Mouse (Mus musculus): ENCODE data around the gene BC025920.

Gene BC025920

GRCm38 (mm10) chr10:81642648-81643448 is 36.8 kb downstream of the BC025920 start:
- DNase-seq (ENCODE audit: low spot score), result peak; percentile 27

- DNase-seq (ENCODE audit: low spot score), result peak; percentile 96
These were observed 37.5 kb downstream of the BC025920 start for GRCm38 (mm10) chr10:81643449-81644055.

- DNase-seq (ENCODE audit: low spot score), result no peak
These were observed 38.1 kb downstream of the BC025920 start for GRCm38 (mm10) chr10:81644162-81644561.

GRCm38 (mm10) chr10:81644716-81645115 is 38.6 kb downstream of the BC025920 start:
- no peak for DNase-seq (ENCODE audit: low spot score)

- DNase-seq (ENCODE audit: low spot score), result no peak
These were observed 39.3 kb downstream of the BC025920 start for GRCm38 (mm10) chr10:81645391-81645790.

- no peak for DNase-seq (ENCODE audit: low spot score)
These were observed 40.0 kb downstream of the BC025920 start for GRCm38 (mm10) chr10:81646015-81646555.

GRCm38 (mm10) chr10:81648803-81649775 is 43.0 kb downstream of the BC025920 start, which contains the start of gene Gm10778:
TSS of gene Gm10778 (plus strand) at chr10:81649059.
- DNase-seq (ENCODE audit: low spot score), result peak; percentile 96

GRCm38 (mm10) chr10:81655178-81655577 is 49.1 kb downstream of the BC025920 start:
- no peak for DNase-seq (ENCODE audit: low spot score)

GRCm38 (mm10) chr10:81656174-81656573 is 50.1 kb downstream of the BC025920 start:
- DNase-seq (ENCODE audit: low spot score), result no peak
